Mouse (Mus musculus): ENCODE measurements at regions not wholly inside any gene's neighbourhood (a gene's known extent, or its start where the extent isn't known, plus 50 kb on each side); places are given as distances from the start of the nearest gene placed in this dataset.

DNA sequence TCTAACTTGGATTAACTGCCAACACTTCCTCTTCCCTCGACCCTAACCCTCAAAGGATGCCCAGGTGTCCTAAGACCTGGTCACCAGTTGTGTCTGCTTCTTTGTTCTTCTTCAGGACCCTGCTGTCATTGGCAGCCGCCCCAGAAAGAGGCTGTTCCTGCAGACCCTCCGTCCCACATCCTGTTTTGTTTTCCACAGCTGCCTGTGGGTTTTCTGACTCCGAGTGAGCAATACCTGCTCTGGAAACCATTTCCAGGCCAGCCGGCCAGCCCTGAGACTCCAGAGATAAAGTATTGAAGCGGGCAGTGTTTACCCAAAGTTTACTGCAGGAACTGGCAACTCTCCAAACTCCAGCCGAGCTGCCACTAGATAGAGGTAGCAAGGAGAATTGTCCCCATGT lies 337.2 kb upstream of the Noct start:
- TF ChIP-seq CTCF (IDR thresholded peaks at IDR 0.05; ENCODE audit: extremely low read depth, insufficient read depth, low read length), result no peak
- TF ChIP-seq POLR2A (IDR thresholded peaks at IDR 0.05; ENCODE audit: extremely low read depth, insufficient read depth, low read length), result no peak

Data from cortical plate, adult 2 months (tissue).